Mouse (Mus musculus) liver, postnatal 0 days (tissue): ENCODE results near the gene Hsd17b12. TPM values are rescaled to one million over a fixed set of nuclear protein-coding genes. Genes with fewer than 3 reads are reported as not detected.

Experiments used
- ATAC-seq: fragments of 200-750 bp; cut with Nextera tagmentation; 2 replicates; pipeline ENCODE4 v1.8.0; 2017; ENCODE audit warnings: mild to moderate bottlenecking, moderate library complexity
- DNase-seq: peaks from one replicate; pipeline ENCODE4 v3.0.0-alpha.2; 2016
- H3K27ac ChIP-seq: fragments of 300-500 bp; sonication (generic); 2 replicates; pipeline ENCODE4 v1.5.1; 2014; ENCODE audit warnings: antibody characterized with exemption, moderate library complexity, mild to moderate bottlenecking, low read depth
- H3K27me3 ChIP-seq: fragments of 300-500 bp; sonication (generic); 2 replicates; pipeline ENCODE4 v1.6.1; 2014; ENCODE audit warnings: low read length, control low read depth, mixed read lengths; ENCODE audit not compliant: insufficient read depth
- H3K36me3 ChIP-seq: fragments of 300-500 bp; sonication (generic); replicated peaks from 2 replicates; pipeline ENCODE4 v1.6.1; 2014; ENCODE audit warnings: mild to moderate bottlenecking, control low read depth, low read length, moderate library complexity, mixed read lengths; ENCODE audit not compliant: insufficient read depth
- H3K4me1 ChIP-seq: fragments of 300-500 bp; sonication (generic); 2 replicates; pipeline ENCODE4 v1.6.1; 2014; ENCODE audit warnings: antibody characterized with exemption, mild to moderate bottlenecking, control low read depth; ENCODE audit not compliant: insufficient read depth
- H3K4me2 ChIP-seq: fragments of 300-500 bp; sonication (generic); 2 replicates; pipeline ENCODE4 v1.6.1; 2014; ENCODE audit warnings: low read depth, mild to moderate bottlenecking, low read length, moderate library complexity, mixed read lengths
- H3K4me3 ChIP-seq: fragments of 300-500 bp; sonication (generic); 2 replicates; pipeline ENCODE4 v1.5.1; 2014; ENCODE audit warnings: low read depth, low read length
- H3K9ac ChIP-seq: fragments of 300-500 bp; sonication (generic); replicated peaks from 2 replicates; pipeline ENCODE4 v1.6.1; 2014; ENCODE audit warnings: mild to moderate bottlenecking, moderate library complexity
- H3K9me3 ChIP-seq: fragments of 300-500 bp; sonication (generic); 2 replicates; pipeline ENCODE4 v1.6.1; 2016; ENCODE audit warnings: mild to moderate bottlenecking, control low read depth, low read length, mixed read lengths
- CTCF ChIP-seq: sonication (generic); IDR thresholded peaks from 2 replicates; pipeline ENCODE4 v1.5.1; 2016; ENCODE audit warnings: antibody characterized with exemption, low read depth
- EP300 ChIP-seq: IDR thresholded peaks from 2 replicates; pipeline ENCODE4 v1.6.1; 2016; ENCODE audit warnings: antibody characterized with exemption, low read depth, mild to moderate bottlenecking
- WGBS: fragments of 180-500 bp; shearing (Covaris S2); extraction: QIAGEN DNeasy Blood & Tissue Kit; methylation state at CpG from one replicate; pipeline ENCODE4 v1.1.7; 2014; ENCODE audit not compliant: insufficient replicate concordance; 5-methylcytosine and 5-hydroxymethylcytosine counted together
- polyA plus RNA-seq: library from polyadenylated mRNA; unstranded; fragments of >200 nt; fragmentation: Nextera tagmentation; extraction: Ambion mirVana; gene quantifications from 2 replicates; pipeline ENCODE4 v1.2.1, GENCODE M21; 2015

The Hsd17b12 gene
- polyA plus RNA-seq, 1 experiment from 2014 or later = 70.1 TPM

DNA sequence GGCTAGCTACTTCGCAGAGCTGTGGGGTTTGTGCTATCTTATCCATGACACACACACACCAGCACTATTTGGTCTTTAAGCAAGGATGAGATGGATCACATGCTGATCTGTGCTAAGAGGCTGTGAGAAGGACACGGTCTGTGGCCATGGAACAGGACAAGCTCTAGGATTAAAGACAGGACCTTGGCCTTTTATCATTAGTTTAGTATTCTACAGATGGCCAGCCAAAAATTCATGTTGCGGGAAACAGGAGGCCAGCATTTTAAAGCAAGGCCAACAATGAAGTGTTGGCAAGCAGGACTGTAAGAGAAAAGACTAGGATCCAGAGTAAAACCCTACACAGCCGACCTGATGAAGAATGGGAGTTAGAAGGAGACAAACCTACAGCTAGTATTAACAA is 95.0 kb downstream of the Hsd17b12 start:
- Histone ChIP-seq H3K27ac (no peak overlapping the region), H3K9ac (no peak overlapping the region), H3K27me3 (no peaks in the 10 kb centered on the region), H3K9me3 (no peaks in the 10 kb centered on the region), H3K36me3 (no peaks in the 10 kb centered on the region), H3K4me1 (no peaks in the 10 kb centered on the region), H3K4me3 (no peak overlapping the region), H3K4me2 (no peak overlapping the region)
- ATAC-seq (no peak), DNase-seq (no peak)
- no peak for TF ChIP-seq EP300
- no peak for TF ChIP-seq CTCF
- WGBS = 79% methylated on average over 4 of the region's 4 CpGs

- Histone ChIP-seq H3K4me3 (no peak overlapping the region), H3K9me3 (no peaks in the 10 kb centered on the region), H3K36me3 (no peaks in the 10 kb centered on the region), H3K9ac (no peak overlapping the region), H3K4me1 (no peaks in the 10 kb centered on the region), H3K27me3 (no peaks in the 10 kb centered on the region), H3K27ac (no peak overlapping the region), H3K4me2 (no peak overlapping the region)
- peak; percentile 53 for TF ChIP-seq CTCF
- no peak for TF ChIP-seq EP300
- DNase-seq (peak; percentile 32), ATAC-seq (no peak)
- WGBS = 77% methylated on average over 5 of the region's 5 CpGs
These were observed 98.3 kb downstream of the Hsd17b12 start for GRCm38 (mm10) chr2:94059459-94059858.

GRCm38 (mm10) chr2:94054813-94055212 is 103.0 kb downstream of the Hsd17b12 start:
- Histone ChIP-seq H3K36me3 (peaks cover 3% of the 10 kb centered on the region; the same call in 1 of the 2 replicates), H3K27me3 (no peaks in the 10 kb centered on the region), H3K27ac (no peak overlapping the region), H3K9ac (no peak overlapping the region), H3K4me1 (no peaks in the 10 kb centered on the region), H3K4me3 (no peak overlapping the region), H3K9me3 (no peaks in the 10 kb centered on the region), H3K4me2 (no peak overlapping the region)
- DNase-seq (no peak), ATAC-seq (no peak)
- TF ChIP-seq EP300 = no peak
- TF ChIP-seq CTCF = peak; percentile 79

GRCm38 (mm10) chr2:94051952-94052351 is 105.8 kb downstream of the Hsd17b12 start:
- Histone ChIP-seq H3K9ac (no peak overlapping the region), H3K4me1 (no peaks in the 10 kb centered on the region), H3K36me3 (peaks cover 3% of the 10 kb centered on the region; the same call in 1 of the 2 replicates), H3K27me3 (no peaks in the 10 kb centered on the region), H3K4me3 (no peak overlapping the region), H3K9me3 (no peaks in the 10 kb centered on the region), H3K4me2 (no peak overlapping the region), H3K27ac (no peak overlapping the region)
- DNase-seq (no peak), ATAC-seq (no peak)
- 80% methylated on average over 5 of the region's 5 CpGs for WGBS
- TF ChIP-seq CTCF = no peak
- no peak for TF ChIP-seq EP300

- no peak overlapping the region for H3K4me3 ChIP-seq
- WGBS = 89% methylated on average over 3 of the region's 3 CpGs
- DNase-seq (no peak), ATAC-seq (no peak)
- no peak overlapping the region for H3K27ac ChIP-seq
- no peaks in the 10 kb centered on the region for H3K27me3 ChIP-seq
- H3K4me1 ChIP-seq = 0 out of 2 replicates have a peak, but pooled peaks cover 3% of the 10 kb centered on the region
- no peaks in the 10 kb centered on the region for H3K9me3 ChIP-seq
- TF ChIP-seq CTCF (no peak), EP300 (no peak)
- H3K36me3 ChIP-seq = peaks cover 3% of the 10 kb centered on the region; the same call in 1 of the 2 replicates
- H3K4me2 ChIP-seq = no peak overlapping the region
- H3K9ac ChIP-seq = no peak overlapping the region
These were observed 106.9 kb downstream of the Hsd17b12 start for GRCm38 (mm10) chr2:94050901-94051300.

DNA sequence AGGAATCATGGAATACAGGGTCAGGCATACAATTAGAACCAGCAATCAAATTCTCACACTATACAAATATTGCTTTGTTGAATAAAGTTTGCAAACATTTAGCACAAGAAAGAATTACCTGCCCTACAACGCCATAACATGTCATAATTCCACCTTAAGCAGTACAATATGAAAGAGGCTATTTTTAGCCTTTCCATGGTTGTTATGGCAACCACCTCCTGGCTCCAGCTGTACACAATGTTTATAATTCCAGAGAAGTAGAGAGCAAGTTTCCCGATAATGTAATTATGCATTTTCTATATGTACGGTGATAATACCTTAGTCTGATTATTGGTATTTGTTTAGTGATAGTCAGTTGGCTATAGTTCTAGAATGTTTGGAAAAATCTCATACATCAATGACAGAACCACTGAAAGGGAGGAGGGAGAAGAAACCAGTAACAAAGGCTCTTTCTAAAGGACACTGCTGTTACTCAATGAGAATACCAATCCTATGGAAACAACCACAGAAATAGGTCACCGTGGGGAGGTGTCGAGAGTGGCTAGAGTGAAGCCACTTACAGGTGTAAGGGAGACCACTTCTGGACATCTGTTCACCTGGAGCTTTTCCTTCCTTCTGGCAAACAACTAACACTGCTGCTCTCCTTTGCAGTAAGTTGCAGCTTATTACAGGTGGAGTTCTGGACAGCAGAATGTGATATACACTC is 108.1 kb downstream of the Hsd17b12 start:
- ATAC-seq = no peak

More for the DNA sequence above, 108.1 kb downstream of the Hsd17b12 start:
- no peaks in the 10 kb centered on the region for H3K9me3 ChIP-seq
- H3K4me1 ChIP-seq = peaks cover 9% of the 10 kb centered on the region
- no peak overlapping the region for H3K4me3 ChIP-seq
- WGBS = 80% methylated on average over 5 of the region's 5 CpGs
- H3K27ac ChIP-seq = no peak overlapping the region
- H3K4me2 ChIP-seq = no peak overlapping the region
- H3K36me3 ChIP-seq = peaks cover 3% of the 10 kb centered on the region; the same call in 1 of the 2 replicates
- no peak for DNase-seq
- H3K9ac ChIP-seq = no peak overlapping the region
- no peak for TF ChIP-seq EP300
- no peak for TF ChIP-seq CTCF
- no peaks in the 10 kb centered on the region for H3K27me3 ChIP-seq
